Mouse (Mus musculus) gastrocnemius, adult 8-10 months (tissue): ENCODE results near the gene Arhgap9. TPM values are rescaled to one million over a fixed set of nuclear protein-coding genes. Genes with fewer than 3 reads are reported as not detected.
A peak's percentile ranks its signal among the peaks of the same experiment; 100 is the strongest.

Experiments used
- DNase-seq, 2 experiments: peaks; one replicate each; pipeline ENCODE4 v3.0.0; 2022; ENCODE audit warnings: low spot score in 2 of 2
- total RNA-seq, 4 experiments: library from RNA; stranded (reverse); gene quantifications; 2 replicates each; pipeline ENCODE4 v1.2.4; 2022

Gene Arhgap9
- total RNA-seq, 4 experiments from 2014 or later: 0.39 to 1.2 (median 0.57) TPM

- DNase-seq: no peak
Observed at GRCm38 (mm10) chr10:127322178-127322577, 414 bp downstream of the Arhgap9 start.

DNA sequence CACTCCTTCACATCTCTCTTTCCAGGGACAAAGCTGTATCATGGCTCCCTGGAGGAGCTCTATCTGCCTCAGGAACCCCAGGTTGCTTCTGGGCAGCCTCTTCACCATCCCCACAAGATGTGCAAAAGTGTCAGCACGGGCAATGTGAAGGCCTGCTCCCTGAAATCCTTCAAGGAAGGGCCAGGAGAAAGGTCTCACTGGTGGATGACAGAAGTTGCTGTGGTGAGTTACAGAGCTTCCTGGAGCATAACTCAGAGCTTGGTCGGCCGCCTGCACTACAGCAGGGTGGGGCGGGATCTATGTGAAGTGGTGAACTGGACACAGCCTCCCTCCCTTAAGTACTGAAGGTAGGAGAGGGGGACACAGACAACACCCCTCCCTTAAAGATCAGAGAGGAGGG, 905 bp downstream of the Arhgap9 start:
- DNase-seq: no peak

GRCm38 (mm10) chr10:127323131-127323855, 1.5 kb downstream of the Arhgap9 start:
- no peak for DNase-seq

DNA sequence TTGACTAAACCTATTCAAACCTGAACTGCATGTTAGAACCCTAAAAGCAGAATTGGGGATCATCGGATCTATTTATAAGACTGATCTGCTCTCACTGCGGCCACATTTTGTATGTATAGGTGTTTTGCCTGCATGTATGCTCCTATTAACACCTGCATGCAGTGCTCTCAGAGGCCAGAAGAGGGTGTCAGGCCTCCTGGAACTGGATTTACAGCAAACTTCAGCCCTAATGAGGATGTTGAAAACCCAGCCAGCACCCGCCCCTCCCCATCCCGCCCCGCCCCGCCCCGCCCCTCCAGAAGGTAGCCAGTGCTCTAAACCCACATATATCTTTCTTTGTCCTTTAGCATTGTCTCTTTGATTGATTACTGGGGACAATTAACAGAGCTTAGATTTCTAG, 2.7 kb downstream of the Arhgap9 start:
- DNase-seq: no peak

GRCm38 (mm10) chr10:127325454-127326016, 3.8 kb downstream of the Arhgap9 start:
- no peak for DNase-seq

- DNase-seq: no peak
Observed at GRCm38 (mm10) chr10:127326017-127326801, 4.4 kb downstream of the Arhgap9 start.

GRCm38 (mm10) chr10:127326828-127327227, 5.1 kb downstream of the Arhgap9 start:
- no peak for DNase-seq

- no peak for DNase-seq
Observed at GRCm38 (mm10) chr10:127327461-127328145, 5.8 kb downstream of the Arhgap9 start.

- DNase-seq: no peak
Observed at GRCm38 (mm10) chr10:127330212-127330611, 8.4 kb downstream of the Arhgap9 start.

DNA sequence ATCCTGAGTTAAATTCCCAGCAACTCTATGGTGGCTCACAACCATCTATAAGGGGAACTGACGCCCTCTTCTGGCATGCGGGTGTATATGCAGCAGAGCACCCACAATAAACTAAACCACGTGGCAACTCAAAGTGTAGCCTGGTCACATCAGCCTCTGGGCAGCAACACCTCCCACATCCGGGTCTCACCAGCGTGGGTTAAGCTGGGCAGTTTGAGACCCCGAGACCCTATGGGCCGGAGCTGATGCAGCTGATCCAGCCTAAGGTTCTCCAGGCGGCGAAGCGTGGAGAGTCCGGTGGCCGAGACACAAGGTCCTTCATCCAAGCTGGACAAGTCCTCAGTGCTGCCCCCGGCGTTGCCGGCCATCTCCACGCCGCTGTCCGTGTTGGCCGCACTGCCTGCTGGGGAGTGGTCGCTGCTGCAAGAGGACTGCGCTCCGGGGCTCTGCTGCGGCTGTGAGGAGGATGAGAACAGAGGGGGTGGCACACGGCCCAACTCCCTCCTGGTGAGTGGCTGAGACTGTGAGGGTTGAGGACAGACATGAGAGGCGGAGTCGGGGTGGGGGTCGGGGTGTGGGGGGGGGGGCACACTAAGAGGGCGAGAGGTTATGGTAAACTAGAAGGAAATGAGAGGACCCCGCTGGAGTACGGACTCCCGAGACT, 10.6 kb downstream of the Arhgap9 start:
- DNase-seq: no peak

DNA sequence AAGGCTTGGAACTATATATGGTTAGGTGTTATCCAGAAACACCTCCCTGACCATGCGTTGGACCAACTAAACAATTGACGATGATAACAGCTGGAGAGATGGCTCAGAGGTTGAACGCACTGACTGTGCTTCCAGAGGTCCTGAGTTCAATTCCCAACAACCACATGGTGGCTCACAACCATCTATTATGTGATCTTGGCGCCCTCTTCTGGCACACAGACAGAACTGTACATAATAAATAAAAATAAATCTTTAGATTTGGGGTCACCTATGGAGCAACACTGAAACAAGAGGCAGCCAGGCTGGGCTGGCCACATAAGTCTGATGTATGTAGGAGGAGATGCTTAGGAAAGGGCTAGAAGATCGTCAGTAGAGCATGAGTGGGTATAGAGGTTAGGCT, 11.4 kb downstream of the Arhgap9 start:
- no peak for DNase-seq

GRCm38 (mm10) chr10:127335271-127335670, 13.5 kb downstream of the Arhgap9 start:
- DNase-seq: no peak

DNA sequence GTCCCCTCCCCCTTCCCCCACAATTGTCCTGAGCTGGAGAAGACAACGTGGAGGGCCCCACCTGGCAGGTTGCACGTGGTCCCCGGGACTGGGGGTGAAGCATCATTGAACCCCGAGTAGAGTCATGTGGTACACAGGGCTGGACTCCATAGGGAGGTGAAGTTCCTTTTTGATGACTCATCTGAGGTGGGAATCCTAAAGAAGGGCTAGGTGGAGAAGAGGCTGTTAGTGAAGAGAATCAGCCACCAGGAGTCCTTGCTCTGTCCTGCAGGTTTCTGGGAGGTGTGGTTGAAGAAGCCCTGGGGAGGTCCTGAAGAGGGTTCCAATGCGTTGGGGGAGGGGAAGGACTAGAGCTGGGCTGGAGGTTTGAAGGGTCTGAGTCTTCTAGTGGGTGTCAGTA, 15.2 kb downstream of the Arhgap9 start:
- DNase-seq: no peak

GRCm38 (mm10) chr10:127337536-127338099, 15.9 kb downstream of the Arhgap9 start:
- no peak for DNase-seq

GRCm38 (mm10) chr10:127338930-127339682, 17.3 kb downstream of the Arhgap9 start:
- peak; percentile 75 to 81 for DNase-seq

DNA sequence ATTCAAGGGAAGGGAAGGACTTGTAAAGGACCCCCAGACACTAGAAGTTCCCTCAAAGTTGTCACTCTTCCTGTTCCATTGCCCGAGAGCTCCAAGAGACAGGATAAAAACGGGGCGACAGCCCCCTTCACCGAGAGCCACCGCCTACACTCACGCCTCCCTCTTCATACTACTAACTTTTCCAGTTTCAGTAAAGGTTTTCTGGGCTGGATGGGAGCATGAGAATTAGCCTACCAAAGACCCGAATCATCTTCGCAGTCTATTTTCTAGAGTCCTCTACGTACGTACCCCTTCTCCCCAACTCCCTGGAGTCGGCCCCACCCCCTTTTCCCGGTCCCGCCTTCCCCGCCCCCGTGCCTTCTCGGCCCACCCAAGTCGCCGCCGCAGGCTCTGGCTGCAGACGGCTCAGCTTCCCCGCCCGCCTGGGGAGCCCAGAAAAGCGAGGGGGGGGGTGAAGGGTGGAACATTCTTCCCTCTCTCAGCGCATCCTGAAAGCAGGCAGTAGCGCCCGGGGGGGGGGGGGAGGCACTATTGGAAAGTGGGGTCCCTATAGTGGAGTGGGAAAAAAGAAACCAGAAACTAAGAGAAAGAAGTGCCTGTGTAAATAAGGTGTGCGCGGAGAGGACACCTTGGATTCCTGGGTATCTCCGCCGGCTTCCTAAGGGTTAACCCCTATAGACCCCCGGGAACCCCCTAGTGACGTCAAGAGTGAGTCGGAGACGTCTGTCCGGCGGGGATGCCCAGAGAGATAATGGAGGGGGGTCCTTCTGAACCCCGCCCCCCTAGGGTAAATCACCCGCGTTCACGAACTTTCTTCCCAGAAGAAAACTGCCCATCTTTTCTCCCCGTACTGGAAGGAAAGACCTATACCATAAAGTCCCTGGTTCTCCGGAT, 18.2 kb downstream of the Arhgap9 start:
- DNase-seq: no peak

- DNase-seq: no peak
Observed at GRCm38 (mm10) chr10:127340577-127341359, 19.0 kb downstream of the Arhgap9 start.

GRCm38 (mm10) chr10:127341360-127341690, 19.6 kb downstream of the Arhgap9 start:
- no peak for DNase-seq
